Mouse (Mus musculus): ENCODE measurements at regions not wholly inside any gene's neighbourhood (a gene's known extent, or its start where the extent isn't known, plus 50 kb on each side); places are given as distances from the start of the nearest gene placed in this dataset.
A peak's percentile ranks its signal among the peaks of the same experiment; 100 is the strongest.

- TF ChIP-seq IRF4 (IDR thresholded peaks at IDR 0.05; ENCODE audit: low read depth, low read length) = no peak
- TF ChIP-seq MXI1 (IDR thresholded peaks at IDR 0.05; ENCODE audit: low read depth, low read length) = no peak
- no peak for TF ChIP-seq CTCF (conservative IDR thresholded peaks at IDR 0.05 in 1 of 2, IDR thresholded peaks at IDR 0.05 in 1 of 2; ENCODE audit: low read depth in 2 of 2, low read length in 2 of 2)
- TF ChIP-seq SMC3 (IDR thresholded peaks at IDR 0.05; ENCODE audit: low read depth, low read length) = no peak
- no peak for TF ChIP-seq RAD21 (IDR thresholded peaks at IDR 0.05; ENCODE audit: low read depth, low read length)
- TF ChIP-seq NRF1 (IDR thresholded peaks at IDR 0.05; ENCODE audit: low read depth, low read length) = no peak
- TF ChIP-seq CHD2 (IDR thresholded peaks at IDR 0.05; ENCODE audit: low read length) = no peak
- no peak for TF ChIP-seq MAZ (IDR thresholded peaks at IDR 0.05; ENCODE audit: low read depth, low read length)
- TF ChIP-seq SIN3A (IDR thresholded peaks at IDR 0.05; ENCODE audit: low read length) = no peak
- TF ChIP-seq ZC3H11A (IDR thresholded peaks at IDR 0.05; ENCODE audit: low read depth, low read length) = no peak
- TF ChIP-seq PAX5 (IDR thresholded peaks at IDR 0.05; ENCODE audit: low read length) = no peak
- TF ChIP-seq JUN (IDR thresholded peaks at IDR 0.05; ENCODE audit: insufficient read depth, low read depth, low read length) = no peak
- no peak for TF ChIP-seq ZNF384 (IDR thresholded peaks at IDR 0.05; ENCODE audit: low read depth, low read length)
- no peak for TF ChIP-seq USF2 (conservative IDR thresholded peaks at IDR 0.05; ENCODE audit: low read depth, low read length)
- TF ChIP-seq TCF12 (IDR thresholded peaks at IDR 0.05; ENCODE audit: low read depth, low read length) = no peak
- TF ChIP-seq UBTF (IDR thresholded peaks at IDR 0.05; ENCODE audit: low read depth, low read length) = no peak
- no peak for TF ChIP-seq MYC (IDR thresholded peaks at IDR 0.05; ENCODE audit: low read depth, low read length)
- Histone ChIP-seq H3K27ac (ENCODE audit: insufficient read depth, low read depth) (no peak overlapping the region), H3K79me2 (replicated peaks; ENCODE audit: control insufficient read depth, extremely low read depth, insufficient read depth, poor library complexity, severe bottlenecking) (no peaks in the 10 kb centered on the region), H3K9me3 (replicated peaks; ENCODE audit: low read length) (no peaks in the 10 kb centered on the region), H3K4me3 (replicated peaks in 1 of 3; ENCODE audit: low read depth in 2 of 3, low read length in 2 of 3, poor library complexity in 1 of 3) (no peak overlapping the region), H3K36me3 (replicated peaks in 1 of 2; ENCODE audit: control insufficient read depth in 1 of 2, insufficient read depth in 1 of 2, low read length in 1 of 2) (no peaks in the 10 kb centered on the region), H3K4me2 (ENCODE audit: insufficient read depth, low read depth, poor library complexity, severe bottlenecking) (no peak overlapping the region; the same call in 1 of the 2 replicates), H3K4me1 (ENCODE audit: control insufficient read depth in 1 of 2, insufficient read depth in 2 of 2) (peaks cover 0 to 4% of the 10 kb centered on the region in 2 experiments; a peak in 1 of 4 replicates), H3K9ac (ENCODE audit: insufficient read depth, low read depth) (no peak overlapping the region), H3K27me3 (replicated peaks) (no peaks in the 10 kb centered on the region)
- DNase-seq (ENCODE audit: extremely low read depth) = peak; percentile 2
- in situ Hi-C loops (cut with MboI; ENCODE audit: low pct_ligation_motif_present, low pct_unique_long_range_greater_than_20kb, low sequenced_read_pairs) (no loop called here), dilution Hi-C loops (cut with MboI; ENCODE audit: extremely low pct_ligation_motif_present, extremely low pct_unique_long_range_greater_than_20kb, low sequenced_read_pairs) (no loop called here)
Observed at GRCm38 (mm10) chr9:33295925-33296324, 659.9 kb downstream of the Ets1 start.

- DNase-seq (ENCODE audit: extremely low read depth) = no peak
- H3K4me2 ChIP-seq (ENCODE audit: insufficient read depth, low read depth, poor library complexity, severe bottlenecking) = no peak overlapping the region
- H3K4me1 ChIP-seq (ENCODE audit: control insufficient read depth in 1 of 2, insufficient read depth in 2 of 2) = peaks cover 0 to 4% of the 10 kb centered on the region in 2 experiments; a peak in 1 of 4 replicates
- H3K27ac ChIP-seq (ENCODE audit: insufficient read depth, low read depth) = no peak overlapping the region
- H3K79me2 ChIP-seq (replicated peaks; ENCODE audit: control insufficient read depth, extremely low read depth, insufficient read depth, poor library complexity, severe bottlenecking) = no peaks in the 10 kb centered on the region
- no peaks in the 10 kb centered on the region for H3K27me3 ChIP-seq (replicated peaks)
- H3K9ac ChIP-seq (ENCODE audit: insufficient read depth, low read depth) = no peak overlapping the region
- TF ChIP-seq TCF12 (IDR thresholded peaks at IDR 0.05; ENCODE audit: low read depth, low read length) (no peak), E2F4 (IDR thresholded peaks at IDR 0.05; ENCODE audit: insufficient replicate concordance, low read depth, low read length) (no peak), JUN (IDR thresholded peaks at IDR 0.05; ENCODE audit: insufficient read depth, low read depth, low read length) (no peak), HCFC1 (IDR thresholded peaks at IDR 0.05; ENCODE audit: low read depth, low read length) (no peak), SMC3 (IDR thresholded peaks at IDR 0.05; ENCODE audit: low read depth, low read length) (no peak)
- dilution Hi-C loops (cut with MboI; ENCODE audit: extremely low pct_ligation_motif_present, extremely low pct_unique_long_range_greater_than_20kb, low sequenced_read_pairs) (no loop called here), in situ Hi-C loops (cut with MboI; ENCODE audit: low pct_ligation_motif_present, low pct_unique_long_range_greater_than_20kb, low sequenced_read_pairs) (no loop called here)
- no peak overlapping the region for H3K4me3 ChIP-seq (replicated peaks in 1 of 3; ENCODE audit: low read depth in 2 of 3, low read length in 2 of 3, poor library complexity in 1 of 3)
- no peaks in the 10 kb centered on the region for H3K9me3 ChIP-seq (replicated peaks; ENCODE audit: low read length)
- no peaks in the 10 kb centered on the region for H3K36me3 ChIP-seq (replicated peaks in 1 of 2; ENCODE audit: control insufficient read depth in 1 of 2, insufficient read depth in 1 of 2, low read length in 1 of 2)
Observed at GRCm38 (mm10) chr9:33319525-33320025, 683.6 kb downstream of the Ets1 start.
